Mouse (Mus musculus): Measurements from ENCODE around the gene Tnxb.

GRCm38 (mm10) chr17:34676093-34676460 lies 5.7 kb downstream of the Tnxb start:
- TF ChIP-seq CTCF (IDR thresholded peaks at IDR 0.05; ENCODE audit: low read depth, low read length) = no peak
- no peak for TF ChIP-seq POLR2A (IDR thresholded peaks at IDR 0.05; ENCODE audit: borderline replicate concordance, low read depth, low read length)
